Mouse (Mus musculus): ENCODE measurements around the gene Arhgef15. TPM values are rescaled to one million over a fixed set of nuclear protein-coding genes. Genes with fewer than 3 reads are reported as not detected.
"Not testable (repeated sequence)": the region's sequence is repeated elsewhere in the genome, so short reads cannot be mapped to it uniquely, and the experiment has no call there.

Arhgef15 gene
- polyA plus RNA-seq (2015; fragmentation: Nextera tagmentation; extraction: Ambion mirVana), result 12.1 and 13.6 TPM in 2 replicates

- Histone ChIP-seq H3K27me3 (peaks cover 53% of the 10 kb centered on the region), H3K27ac (no peak within 1 kb of the TSS), H3K4me2 (replicated peaks) (no peak within 1 kb of the TSS), H3K4me1 (replicated peaks) (peaks cover 10% of the 10 kb centered on the region), H3K9ac (replicated peaks) (no peak within 1 kb of the TSS), H3K9me3 (no peaks in the 10 kb centered on the region), H3K4me3 (replicated peaks) (no peak within 1 kb of the TSS), H3K36me3 (no peaks in the 10 kb centered on the region)
- 35% methylated on average over 8 of the region's 8 CpGs for WGBS
- no peak for ATAC-seq
These were observed at the start of gene Arhgef15 for GRCm38 (mm10) chr11:68957308-68957707. TSS of gene Arhgef15 (minus strand) at chr11:68957480.

GRCm38 (mm10) chr11:69006575-69006974 is 49.3 kb upstream of the Arhgef15 start:
- not testable (repeated sequence) for H3K27me3 ChIP-seq; H3K4me3 ChIP-seq (replicated peaks); H3K9me3 ChIP-seq; H3K27ac ChIP-seq; H3K4me2 ChIP-seq (replicated peaks); H3K9ac ChIP-seq (replicated peaks); ATAC-seq
- peaks cover 16% of the 10 kb centered on the region for H3K36me3 ChIP-seq
- peaks cover 14% of the 10 kb centered on the region for H3K4me1 ChIP-seq (replicated peaks)

GRCm38 (mm10) chr11:69005193-69005592 is 47.9 kb upstream of the Arhgef15 start:
- ATAC-seq, result no peak
- H3K27me3 ChIP-seq, result no peaks in the 10 kb centered on the region
- H3K36me3 ChIP-seq, result peaks cover 30% of the 10 kb centered on the region
- H3K9ac ChIP-seq (replicated peaks), result no peak overlapping the region
- no peaks in the 10 kb centered on the region for H3K9me3 ChIP-seq
- H3K4me3 ChIP-seq (replicated peaks), result no peak overlapping the region
- H3K4me2 ChIP-seq (replicated peaks), result no peak overlapping the region
- 90% methylated on average over 7 of the region's 7 CpGs for whole genome bisulfite sequencing
- H3K4me1 ChIP-seq (replicated peaks), result peaks cover 9% of the 10 kb centered on the region
- no peak overlapping the region for H3K27ac ChIP-seq

DNA sequence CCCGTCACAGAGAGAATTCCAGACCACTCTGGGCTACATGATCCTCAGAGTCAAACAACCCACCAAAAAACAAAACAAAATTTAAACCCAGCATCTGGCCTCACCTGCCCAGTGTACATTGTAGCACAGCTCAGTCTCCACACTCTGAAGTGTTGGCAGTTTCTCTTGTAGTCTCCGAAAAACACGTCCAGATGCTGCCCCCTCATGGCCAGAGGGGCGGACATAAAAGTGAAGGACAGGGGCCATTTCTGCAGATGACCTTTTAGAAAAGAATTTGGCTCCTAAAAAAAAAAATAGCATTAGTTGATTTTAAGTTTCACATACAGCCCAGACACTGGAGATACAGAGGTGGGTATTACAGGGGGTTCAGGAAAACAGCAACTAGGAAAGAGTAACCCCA is 46.3 kb upstream of the Arhgef15 start:
- peaks cover 45% of the 10 kb centered on the region for H3K36me3 ChIP-seq
- ATAC-seq, result no peak
- H3K4me2 ChIP-seq (replicated peaks), result no peak overlapping the region
- WGBS, result 73% methylated on average over 4 of the region's 4 CpGs
- H3K9me3 ChIP-seq, result no peaks in the 10 kb centered on the region
- H3K9ac ChIP-seq (replicated peaks), result no peak overlapping the region
- no peaks in the 10 kb centered on the region for H3K27me3 ChIP-seq
- H3K27ac ChIP-seq, result no peak overlapping the region
- peaks cover 9% of the 10 kb centered on the region for H3K4me1 ChIP-seq (replicated peaks)
- no peak overlapping the region for H3K4me3 ChIP-seq (replicated peaks)

DNA sequence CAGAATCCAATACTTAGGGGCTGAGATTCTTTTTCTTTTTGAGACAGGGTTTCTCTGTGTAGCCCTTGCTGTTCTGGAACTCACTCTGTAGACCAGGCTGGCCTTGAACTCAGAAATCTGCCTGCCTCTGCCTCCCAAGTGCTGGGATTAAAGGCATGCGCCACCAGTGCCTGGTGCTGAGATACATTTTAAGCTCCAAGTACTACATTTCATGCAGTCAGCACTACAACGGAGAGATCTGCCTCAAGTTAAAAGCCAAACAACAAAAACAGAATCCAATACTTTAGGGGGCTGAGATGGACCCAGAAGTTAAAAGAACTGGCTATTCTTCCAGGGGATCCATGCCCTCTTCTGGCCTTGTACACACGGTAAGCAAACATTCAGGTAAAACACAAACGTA is 45.5 kb upstream of the Arhgef15 start:
- not testable (repeated sequence) for H3K4me3 ChIP-seq (replicated peaks); H3K27me3 ChIP-seq; H3K4me1 ChIP-seq (replicated peaks); ATAC-seq; H3K4me2 ChIP-seq (replicated peaks); H3K9ac ChIP-seq (replicated peaks); H3K27ac ChIP-seq; H3K9me3 ChIP-seq
- 97% methylated on average over 4 of the region's 4 CpGs for WGBS
- H3K36me3 ChIP-seq, result peaks cover 53% of the 10 kb centered on the region

GRCm38 (mm10) chr11:68997080-68997479 is 39.8 kb upstream of the Arhgef15 start:
- H3K36me3 ChIP-seq, result peaks cover 94% of the 10 kb centered on the region
- no peak overlapping the region for H3K9ac ChIP-seq (replicated peaks)
- no peaks in the 10 kb centered on the region for H3K4me1 ChIP-seq (replicated peaks)
- ATAC-seq, result no peak
- no peaks in the 10 kb centered on the region for H3K9me3 ChIP-seq
- H3K27ac ChIP-seq, result no peak overlapping the region
- no peak overlapping the region for H3K4me2 ChIP-seq (replicated peaks)
- WGBS, result 95% methylated on average over 4 of the region's 4 CpGs
- H3K4me3 ChIP-seq (replicated peaks), result no peak overlapping the region
- H3K27me3 ChIP-seq, result no peaks in the 10 kb centered on the region

GRCm38 (mm10) chr11:68994377-68994776 is 37.1 kb upstream of the Arhgef15 start:
- Histone ChIP-seq H3K4me1 (replicated peaks) (no peaks in the 10 kb centered on the region), H3K27me3 (no peaks in the 10 kb centered on the region), H3K27ac (no peak overlapping the region), H3K9ac (replicated peaks) (no peak overlapping the region), H3K4me2 (replicated peaks) (no peak overlapping the region), H3K9me3 (no peaks in the 10 kb centered on the region), H3K36me3 (peaks cover 93% of the 10 kb centered on the region), H3K4me3 (replicated peaks) (no peak overlapping the region)
- ATAC-seq, result no peak
- 98% methylated on average over 3 of the region's 3 CpGs for WGBS

GRCm38 (mm10) chr11:68993122-68993521 is 35.8 kb upstream of the Arhgef15 start:
- WGBS, result 90% methylated on average over 7 of the region's 7 CpGs
- H3K9ac ChIP-seq (replicated peaks), result no peak overlapping the region
- no peaks in the 10 kb centered on the region for H3K27me3 ChIP-seq
- no peak overlapping the region for H3K4me2 ChIP-seq (replicated peaks)
- ATAC-seq, result no peak
- H3K27ac ChIP-seq, result no peak overlapping the region
- no peaks in the 10 kb centered on the region for H3K4me1 ChIP-seq (replicated peaks)
- H3K36me3 ChIP-seq, result peaks cover 93% of the 10 kb centered on the region
- H3K4me3 ChIP-seq (replicated peaks), result no peak overlapping the region
- no peaks in the 10 kb centered on the region for H3K9me3 ChIP-seq

GRCm38 (mm10) chr11:68988341-68988740 is 31.1 kb upstream of the Arhgef15 start:
- Histone ChIP-seq H3K27ac (no peak overlapping the region), H3K27me3 (no peaks in the 10 kb centered on the region), H3K9ac (replicated peaks) (no peak overlapping the region), H3K4me1 (replicated peaks) (no peaks in the 10 kb centered on the region), H3K4me2 (replicated peaks) (no peak overlapping the region), H3K4me3 (replicated peaks) (no peak overlapping the region), H3K9me3 (no peaks in the 10 kb centered on the region), H3K36me3 (peaks cover 70% of the 10 kb centered on the region)
- ATAC-seq, result no peak
- WGBS, result 96% methylated on average over 17 of the region's 17 CpGs

GRCm38 (mm10) chr11:68987365-68987882 is 30.1 kb upstream of the Arhgef15 start:
- Histone ChIP-seq H3K9ac (replicated peaks) (no peak overlapping the region), H3K36me3 (peaks cover 61% of the 10 kb centered on the region), H3K4me2 (replicated peaks) (no peak overlapping the region), H3K27ac (no peak overlapping the region), H3K4me1 (replicated peaks) (no peaks in the 10 kb centered on the region), H3K27me3 (no peaks in the 10 kb centered on the region), H3K9me3 (no peaks in the 10 kb centered on the region), H3K4me3 (replicated peaks) (no peak overlapping the region)
- 86% methylated on average over 11 of the region's 11 CpGs for WGBS
- no peak for ATAC-seq

DNA sequence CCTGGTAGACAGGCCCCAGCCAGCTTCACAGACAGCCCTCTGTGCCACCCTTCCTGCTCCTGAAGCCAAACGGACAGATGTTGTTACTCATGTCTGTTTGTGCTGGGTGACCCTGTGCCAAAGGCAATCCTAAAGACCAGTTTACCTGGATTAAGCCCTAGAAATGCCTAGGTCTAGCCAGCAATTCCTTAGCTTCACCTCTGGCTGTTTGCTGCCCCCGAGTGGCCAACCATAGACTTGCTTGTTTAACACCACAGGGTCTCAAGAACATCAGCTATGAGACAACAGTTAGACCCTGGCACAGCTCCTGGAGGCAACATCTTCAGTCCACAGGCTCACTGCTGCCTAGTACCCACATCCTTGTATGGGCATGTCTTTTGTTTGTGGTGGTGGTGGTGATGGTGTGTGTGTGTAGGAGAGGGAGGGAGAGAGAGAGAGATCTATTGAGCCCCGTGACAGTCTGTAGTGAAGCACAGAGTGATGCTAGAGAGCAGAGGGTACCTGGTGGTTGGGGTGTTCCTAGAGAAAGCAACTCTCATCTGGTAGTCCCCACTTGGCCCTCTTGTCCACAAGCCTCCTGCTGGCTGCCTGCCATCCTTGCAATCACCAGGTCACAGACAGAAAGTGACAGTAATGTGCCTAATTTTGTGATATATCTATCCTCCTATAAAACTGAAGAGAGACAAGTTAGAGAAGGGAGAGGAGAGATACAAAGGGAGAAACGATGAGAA is 25.5 kb upstream of the Arhgef15 start:
- ATAC-seq, result 0 out of 2 replicates have a peak, but pooled peaks have one; percentile 50
- no peaks in the 10 kb centered on the region for H3K4me1 ChIP-seq (replicated peaks)
- no peaks in the 10 kb centered on the region for H3K27me3 ChIP-seq
- H3K4me3 ChIP-seq (replicated peaks), result no peak overlapping the region
- no peak overlapping the region for H3K4me2 ChIP-seq (replicated peaks)
- H3K36me3 ChIP-seq, result peaks cover 16% of the 10 kb centered on the region
- no peak overlapping the region for H3K9ac ChIP-seq (replicated peaks)
- no peaks in the 10 kb centered on the region for H3K9me3 ChIP-seq
- 35% methylated on average over 4 of the region's 4 CpGs for WGBS
- no peak overlapping the region for H3K27ac ChIP-seq

- ATAC-seq, result no peak
- H3K36me3 ChIP-seq, result peaks cover 3% of the 10 kb centered on the region
- H3K4me3 ChIP-seq (replicated peaks), result no peak overlapping the region
- no peaks in the 10 kb centered on the region for H3K27me3 ChIP-seq
- no peak overlapping the region for H3K4me2 ChIP-seq (replicated peaks)
- no peak overlapping the region for H3K9ac ChIP-seq (replicated peaks)
- no peaks in the 10 kb centered on the region for H3K9me3 ChIP-seq
- no peak overlapping the region for H3K27ac ChIP-seq
- H3K4me1 ChIP-seq (replicated peaks), result no peaks in the 10 kb centered on the region
- 80% methylated on average over 3 of the region's 3 CpGs for WGBS
These were observed 23.6 kb upstream of the Arhgef15 start for GRCm38 (mm10) chr11:68980919-68981318.

- Histone ChIP-seq H3K4me1 (replicated peaks) (no peaks in the 10 kb centered on the region), H3K4me3 (replicated peaks) (no peak overlapping the region), H3K4me2 (replicated peaks) (no peak overlapping the region), H3K36me3 (no peaks in the 10 kb centered on the region), H3K9me3 (no peaks in the 10 kb centered on the region), H3K27me3 (0 out of 2 replicates have a peak, but pooled peaks cover 5% of the 10 kb centered on the region), H3K9ac (replicated peaks) (no peak overlapping the region), H3K27ac (no peak overlapping the region)
- WGBS, result 62% methylated on average over 5 of the region's 5 CpGs
- no peak for ATAC-seq
These were observed 22.0 kb upstream of the Arhgef15 start for GRCm38 (mm10) chr11:68979320-68979733.
